Mouse (Mus musculus): ENCODE results near the gene Gspt1. TPM values are rescaled to one million over a fixed set of nuclear protein-coding genes. Genes with fewer than 3 reads are reported as not detected.

Gspt1 gene
- total RNA-seq, 1 experiment: 89.8 TPM

DNA sequence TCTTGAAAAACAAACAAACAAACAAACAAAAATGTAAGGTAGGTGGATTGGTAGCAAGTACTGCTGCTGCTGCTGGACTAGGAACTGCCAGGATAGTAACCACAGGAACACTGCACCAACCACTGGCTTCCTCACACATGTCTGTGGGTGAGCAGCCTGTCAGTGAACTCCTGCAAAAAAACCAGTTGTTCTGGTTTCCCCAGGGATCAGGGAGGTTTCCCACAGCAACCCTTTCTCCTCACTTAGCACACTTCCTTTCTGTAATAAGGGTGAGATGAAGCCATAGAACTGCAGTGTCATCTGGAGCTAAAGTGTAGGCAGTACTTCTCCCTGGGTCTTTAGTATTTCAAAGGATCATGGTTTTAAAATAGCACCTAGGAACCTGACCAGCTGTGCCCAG, 9.1 kb upstream of the Gspt1 start:
- in situ Hi-C loops (cut with MboI; ENCODE audit: low sequenced_read_pairs in 2 of 2, unreplicated experiment in 2 of 2): no loop called here
- no peak for DNase-seq (ENCODE audit: low read depth, low spot score)
- no peaks in the 10 kb centered on the region for H3K9me3 ChIP-seq (ENCODE audit: control insufficient read depth, insufficient read depth, low read depth, low read length)

DNA sequence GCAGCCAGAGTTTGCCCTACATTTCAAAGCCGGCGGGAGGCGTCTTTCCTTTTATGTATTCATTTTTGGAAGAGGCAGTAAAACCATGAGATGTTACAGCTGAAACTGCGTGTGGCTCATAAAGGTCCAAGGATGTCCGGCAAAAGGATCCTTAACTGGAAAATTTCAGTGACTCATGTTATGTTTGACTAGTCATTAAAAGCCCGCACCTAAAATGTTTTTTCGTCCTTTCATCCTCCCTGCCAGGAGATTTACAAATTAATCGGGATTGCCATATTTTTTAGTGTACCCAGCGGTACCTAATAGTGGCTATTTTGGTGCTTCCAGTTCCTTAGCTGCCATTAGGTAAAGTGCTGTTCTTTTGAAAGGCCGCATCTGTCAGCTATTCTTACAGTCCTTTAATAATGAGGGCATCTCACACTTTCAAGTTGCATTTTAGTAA, 619 bp upstream of the Gspt1 start:
- H3K9ac ChIP-seq (ENCODE audit: insufficient read depth, low read depth, low read length, poor library complexity, severe bottlenecking): peak overlapping the region; percentile 90
- peak overlapping the region; percentile 64; the same call in 1 of the 2 replicates for H3K27ac ChIP-seq (ENCODE audit: insufficient read depth, low read depth, low read length, poor library complexity, severe bottlenecking)
- H3K4me3 ChIP-seq (ENCODE audit: insufficient read depth in 1 of 2, low read depth in 1 of 2, low read length in 2 of 2, poor library complexity in 1 of 2, severe bottlenecking in 1 of 2): peak overlapping the region; percentile 69 to 81
- TF ChIP-seq MAFK (IDR thresholded peaks at IDR 0.05; ENCODE audit: insufficient read depth, low read depth, low read length) (no peak), CHD2 (IDR thresholded peaks at IDR 0.05; ENCODE audit: low read depth, low read length) (no peak), ZNF384 (IDR thresholded peaks at IDR 0.05; ENCODE audit: low read depth, low read length) (no peak), ZC3H11A (IDR thresholded peaks at IDR 0.05; ENCODE audit: borderline replicate concordance, low read depth, low read length) (no peak), HCFC1 (IDR thresholded peaks at IDR 0.05; ENCODE audit: borderline replicate concordance, insufficient read depth, low read length) (no peak)
- no peak for DNase-seq (ENCODE audit: low read depth, low spot score)
- peaks cover 2 to 6% of the 10 kb centered on the region in 2 experiments; a peak in 1 of 4 replicates for H3K4me1 ChIP-seq (ENCODE audit: control insufficient read depth in 2 of 2, insufficient read depth in 2 of 2, low read length in 2 of 2, poor library complexity in 1 of 2)
- in situ Hi-C loops (cut with MboI; ENCODE audit: low sequenced_read_pairs in 2 of 2, unreplicated experiment in 2 of 2): no loop called here
- H3K9me3 ChIP-seq (ENCODE audit: control insufficient read depth, insufficient read depth, low read depth, low read length): no peaks in the 10 kb centered on the region
- H3K36me3 ChIP-seq (ENCODE audit: control insufficient read depth, insufficient read depth, low read length, poor library complexity, severe bottlenecking): peaks cover 4% of the 10 kb centered on the region

More for the DNA sequence above, 9.1 kb upstream of the Gspt1 start:
- no peaks in the 10 kb centered on the region for H3K36me3 ChIP-seq (ENCODE audit: control insufficient read depth, insufficient read depth, low read length, poor library complexity, severe bottlenecking)
- no peak overlapping the region for H3K4me3 ChIP-seq (ENCODE audit: insufficient read depth in 1 of 2, low read depth in 1 of 2, low read length in 2 of 2, poor library complexity in 1 of 2, severe bottlenecking in 1 of 2)
- H3K9ac ChIP-seq (ENCODE audit: insufficient read depth, low read depth, low read length, poor library complexity, severe bottlenecking): no peak overlapping the region
- no peak overlapping the region for H3K27ac ChIP-seq (ENCODE audit: insufficient read depth, low read depth, low read length, poor library complexity, severe bottlenecking)
- H3K4me1 ChIP-seq (ENCODE audit: control insufficient read depth in 2 of 2, insufficient read depth in 2 of 2, low read length in 2 of 2, poor library complexity in 1 of 2): peaks cover 3 to 6% of the 10 kb centered on the region in 2 experiments; a peak in 2 of 4 replicates
- TF ChIP-seq HCFC1 (IDR thresholded peaks at IDR 0.05; ENCODE audit: borderline replicate concordance, insufficient read depth, low read length) (no peak), CHD2 (IDR thresholded peaks at IDR 0.05; ENCODE audit: low read depth, low read length) (no peak), MAFK (IDR thresholded peaks at IDR 0.05; ENCODE audit: insufficient read depth, low read depth, low read length) (no peak), ZNF384 (IDR thresholded peaks at IDR 0.05; ENCODE audit: low read depth, low read length) (no peak), ZC3H11A (IDR thresholded peaks at IDR 0.05; ENCODE audit: borderline replicate concordance, low read depth, low read length) (no peak)

GRCm38 (mm10) chr16:11253065-11253831, 877 bp downstream of the Gspt1 start:
- H3K4me1 ChIP-seq (ENCODE audit: control insufficient read depth in 2 of 2, insufficient read depth in 2 of 2, low read length in 2 of 2, poor library complexity in 1 of 2): peaks cover 2 to 6% of the 10 kb centered on the region in 2 experiments; a peak in 1 of 4 replicates
- in situ Hi-C loops (cut with MboI; ENCODE audit: low sequenced_read_pairs in 2 of 2, unreplicated experiment in 2 of 2): no loop called here
- TF ChIP-seq ZC3H11A (IDR thresholded peaks at IDR 0.05; ENCODE audit: borderline replicate concordance, low read depth, low read length) (no peak), HCFC1 (IDR thresholded peaks at IDR 0.05; ENCODE audit: borderline replicate concordance, insufficient read depth, low read length) (no peak), MAFK (IDR thresholded peaks at IDR 0.05; ENCODE audit: insufficient read depth, low read depth, low read length) (no peak), ZNF384 (IDR thresholded peaks at IDR 0.05; ENCODE audit: low read depth, low read length) (no peak), CHD2 (IDR thresholded peaks at IDR 0.05; ENCODE audit: low read depth, low read length) (no peak)
- peak overlapping the region; percentile 98 for H3K9ac ChIP-seq (ENCODE audit: insufficient read depth, low read depth, low read length, poor library complexity, severe bottlenecking)
- peaks cover 4% of the 10 kb centered on the region for H3K36me3 ChIP-seq (ENCODE audit: control insufficient read depth, insufficient read depth, low read length, poor library complexity, severe bottlenecking)
- H3K27ac ChIP-seq (ENCODE audit: insufficient read depth, low read depth, low read length, poor library complexity, severe bottlenecking): peak overlapping the region; percentile 91
- peak overlapping the region; percentile 91 to 97 for H3K4me3 ChIP-seq (ENCODE audit: insufficient read depth in 1 of 2, low read depth in 1 of 2, low read length in 2 of 2, poor library complexity in 1 of 2, severe bottlenecking in 1 of 2)
- DNase-seq (ENCODE audit: low read depth, low spot score): no peak
- no peaks in the 10 kb centered on the region for H3K9me3 ChIP-seq (ENCODE audit: control insufficient read depth, insufficient read depth, low read depth, low read length)

GRCm38 (mm10) chr16:11247791-11248190, 6.3 kb downstream of the Gspt1 start:
- Histone ChIP-seq H3K9me3 (ENCODE audit: control insufficient read depth, insufficient read depth, low read depth, low read length) (no peaks in the 10 kb centered on the region), H3K9ac (ENCODE audit: insufficient read depth, low read depth, low read length, poor library complexity, severe bottlenecking) (no peak overlapping the region), H3K4me3 (ENCODE audit: insufficient read depth in 1 of 2, low read depth in 1 of 2, low read length in 2 of 2, poor library complexity in 1 of 2, severe bottlenecking in 1 of 2) (no peak overlapping the region), H3K27ac (ENCODE audit: insufficient read depth, low read depth, low read length, poor library complexity, severe bottlenecking) (no peak overlapping the region), H3K36me3 (ENCODE audit: control insufficient read depth, insufficient read depth, low read length, poor library complexity, severe bottlenecking) (peaks cover 4% of the 10 kb centered on the region; the same call in 1 of the 2 replicates), H3K4me1 (ENCODE audit: control insufficient read depth in 2 of 2, insufficient read depth in 2 of 2, low read length in 2 of 2, poor library complexity in 1 of 2) (peaks cover 4 to 10% of the 10 kb centered on the region in 2 experiments; a peak in 2 of 4 replicates)
- in situ Hi-C loops (cut with MboI; ENCODE audit: low sequenced_read_pairs in 2 of 2, unreplicated experiment in 2 of 2): no loop called here
- no peak for TF ChIP-seq MAFK (IDR thresholded peaks at IDR 0.05; ENCODE audit: insufficient read depth, low read depth, low read length)
- no peak for TF ChIP-seq ZNF384 (IDR thresholded peaks at IDR 0.05; ENCODE audit: low read depth, low read length)
- no peak for TF ChIP-seq HCFC1 (IDR thresholded peaks at IDR 0.05; ENCODE audit: borderline replicate concordance, insufficient read depth, low read length)
- TF ChIP-seq CHD2 (IDR thresholded peaks at IDR 0.05; ENCODE audit: low read depth, low read length): no peak
- no peak for TF ChIP-seq ZC3H11A (IDR thresholded peaks at IDR 0.05; ENCODE audit: borderline replicate concordance, low read depth, low read length)
- DNase-seq (ENCODE audit: low read depth, low spot score): no peak
